Mouse (Mus musculus) layer of hippocampus, adult 9-10 months (tissue): ENCODE data around the gene Tmem185b.

Source experiments
- DNase-seq: peaks from one replicate; pipeline ENCODE4 v3.0.0; 2022; ENCODE audit warnings: low spot score

Tmem185b gene

DNA sequence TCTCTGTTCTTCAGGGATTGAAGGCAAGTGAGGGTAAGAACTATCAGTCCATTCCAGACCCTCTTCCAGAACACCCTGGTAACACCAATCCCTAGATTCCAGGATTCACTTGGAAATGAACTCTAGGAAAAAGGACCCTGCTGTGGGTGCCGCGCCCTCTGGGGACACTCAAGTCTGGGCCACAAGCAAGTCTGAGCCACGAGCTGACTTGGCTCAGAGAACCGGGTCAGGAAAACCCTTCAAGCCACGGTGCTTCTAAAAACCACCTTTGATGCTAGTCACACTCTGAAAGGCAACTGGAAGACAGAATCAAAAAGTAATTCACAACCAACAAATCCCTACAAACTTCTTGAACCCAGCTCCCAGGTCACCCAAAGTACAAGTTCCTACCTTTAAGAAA, 22.2 kb upstream of the Tmem185b start:
- DNase-seq: no peak

DNA sequence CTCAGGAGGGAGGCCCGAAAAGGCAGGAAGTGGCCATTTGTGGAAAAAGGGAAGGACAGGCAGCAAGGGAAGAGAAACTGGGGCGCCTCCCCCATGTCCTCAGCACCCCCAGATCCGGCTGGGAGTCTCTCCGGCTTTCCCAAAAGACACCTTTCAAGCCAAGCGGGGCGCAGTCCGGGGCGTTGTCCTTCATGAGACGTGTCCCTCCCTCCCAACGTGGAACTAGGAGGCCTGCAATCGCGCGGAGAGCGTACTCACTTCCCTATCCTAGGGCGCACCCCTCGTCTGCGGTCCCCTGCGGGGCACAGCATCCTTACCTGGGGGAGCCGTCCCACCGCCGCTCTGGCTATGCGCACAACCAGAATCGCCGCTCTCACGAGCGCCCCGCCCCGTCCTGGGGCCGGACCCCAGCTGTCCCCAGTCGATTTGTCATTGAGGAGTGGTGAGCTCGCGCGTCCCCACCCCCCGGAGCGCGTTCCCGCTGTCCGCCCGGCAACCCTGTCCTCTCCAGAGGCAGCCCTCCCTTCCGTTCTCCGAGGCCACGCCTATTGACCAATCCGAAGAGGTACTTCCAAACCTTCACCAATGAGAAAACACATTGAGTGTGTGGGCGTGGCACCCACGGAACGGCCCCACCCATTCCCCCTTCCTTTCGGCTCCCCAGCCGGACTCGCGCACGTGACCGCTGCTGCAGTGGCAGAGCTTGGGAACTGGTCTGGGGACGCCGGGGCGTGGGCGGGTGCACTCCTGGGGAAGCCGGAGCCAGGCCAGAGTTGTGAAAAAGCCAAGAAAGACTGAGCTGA, 21.5 kb upstream of the Tmem185b start, which contains the start of gene Ralb:
Ralb (minus strand) TSS at position 535 of the 803 bp plus-strand sequence.
- peak; percentile 96 for DNase-seq

DNA sequence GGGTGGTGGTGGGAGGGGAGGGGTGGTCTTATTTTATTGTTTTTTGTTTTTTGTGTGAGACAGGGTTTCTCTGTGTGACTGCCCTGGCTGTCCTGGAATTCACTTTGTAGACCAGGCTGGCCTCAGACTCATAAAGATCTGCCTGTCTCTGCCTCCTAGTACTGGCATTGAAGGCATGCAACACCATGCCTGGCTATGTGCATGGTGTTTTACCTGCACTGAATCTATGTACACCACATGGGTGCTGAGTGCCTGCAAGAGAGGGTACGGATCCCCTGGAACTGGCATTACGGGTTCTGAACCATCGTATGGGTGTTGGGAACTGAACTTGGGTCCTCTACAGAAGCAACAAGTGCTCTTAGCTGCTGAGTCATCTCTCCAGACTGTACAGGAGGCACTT, 20.0 kb upstream of the Tmem185b start:
- no peak for DNase-seq

DNA sequence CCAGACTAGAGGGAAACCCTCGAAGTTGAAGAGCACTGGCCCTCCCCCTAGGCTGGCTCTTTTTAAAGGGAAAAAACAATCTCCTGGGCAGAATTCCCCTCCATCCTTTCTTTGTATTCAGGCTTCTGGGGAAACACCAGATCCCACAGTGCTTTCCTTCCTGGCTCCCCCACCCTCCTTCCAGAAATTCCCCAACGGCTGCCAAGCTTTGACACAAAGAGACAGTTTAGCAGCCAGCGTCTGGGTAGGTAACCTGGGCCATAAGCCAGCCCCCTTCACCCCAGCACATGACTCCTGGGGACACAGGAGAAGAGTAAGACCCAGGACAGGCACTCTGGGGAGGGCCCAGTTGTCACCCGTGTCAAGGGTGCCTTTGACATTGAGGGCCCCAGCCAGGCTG, 17.4 kb upstream of the Tmem185b start:
- no peak for DNase-seq

DNA sequence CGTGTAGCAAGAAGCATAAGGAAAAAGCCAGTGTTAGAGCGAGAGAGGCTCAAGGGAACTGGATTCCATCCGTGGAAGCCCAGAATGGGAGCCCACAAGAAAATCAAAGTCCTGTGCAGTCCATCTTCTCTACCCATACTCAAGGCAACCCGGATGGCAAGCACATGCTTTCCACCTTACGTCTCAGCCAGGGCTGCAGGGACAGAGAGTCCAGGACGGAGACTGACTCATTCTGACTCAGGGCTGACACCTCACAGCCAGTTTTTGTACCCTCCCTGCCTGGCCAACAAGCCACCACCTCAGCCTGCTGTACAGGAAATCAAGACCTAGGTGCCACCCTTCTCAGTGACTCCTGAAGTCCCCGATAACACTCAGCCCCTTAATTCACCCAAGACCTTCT, 16.5 kb upstream of the Tmem185b start:
- no peak for DNase-seq

DNA sequence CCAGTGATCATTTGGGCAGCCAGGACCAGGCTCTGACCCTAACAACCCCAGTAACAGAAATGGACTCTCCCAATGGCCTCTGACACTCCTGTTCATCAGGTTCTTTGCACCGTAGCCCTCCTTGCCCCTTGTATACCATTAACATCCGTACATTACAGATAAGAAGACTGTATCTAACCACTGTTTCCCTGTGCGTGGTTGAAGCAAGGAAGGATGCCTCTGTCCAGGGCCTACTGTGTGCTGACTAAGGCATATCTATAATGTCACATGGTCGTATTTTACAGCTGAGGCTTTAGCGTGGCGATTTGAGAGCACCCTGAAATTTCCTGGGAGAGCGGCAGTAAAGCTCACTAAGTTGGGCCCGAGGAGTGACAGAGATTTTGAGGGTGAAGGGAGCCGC, 15.6 kb upstream of the Tmem185b start:
- no peak for DNase-seq

DNA sequence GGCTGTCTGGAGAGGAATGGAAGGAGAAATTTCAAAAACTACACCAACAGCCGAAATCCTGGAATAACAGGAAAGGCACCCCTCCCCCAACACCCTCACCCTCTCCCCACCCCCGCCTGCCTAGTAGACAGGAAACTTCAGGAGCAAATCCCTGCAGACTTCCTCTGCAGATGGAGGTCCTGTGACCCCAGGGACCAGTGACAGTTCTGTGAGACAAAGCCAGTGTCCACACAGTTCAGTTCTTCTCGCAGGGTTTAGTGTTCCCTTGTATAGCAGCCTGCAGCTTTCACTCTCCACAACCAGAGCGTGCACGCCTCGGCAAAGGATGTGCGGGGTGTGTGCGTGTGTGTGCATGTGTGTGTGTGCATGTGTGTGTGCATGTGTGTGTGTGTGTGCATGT, 15.1 kb upstream of the Tmem185b start:
- no peak for DNase-seq

DNA sequence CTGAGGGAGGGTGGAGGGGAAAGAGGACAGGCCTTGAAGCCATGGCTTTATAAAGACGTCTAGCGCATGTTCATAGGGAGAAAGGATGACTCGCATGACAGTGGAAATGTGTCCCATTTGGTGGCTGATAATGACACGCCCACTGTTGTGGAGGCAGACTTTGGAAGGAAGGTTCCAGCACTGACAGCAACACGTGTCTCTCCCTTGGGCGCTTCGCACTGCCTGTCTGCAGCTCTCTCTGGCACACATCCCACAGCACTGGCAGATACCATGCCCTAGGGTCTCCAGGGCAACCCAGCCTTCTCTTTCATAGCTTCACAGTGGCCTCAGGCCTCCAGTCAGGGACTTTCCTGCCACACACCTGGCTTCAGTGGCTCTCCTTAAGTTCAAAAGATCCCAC, 7.9 kb upstream of the Tmem185b start:
- DNase-seq: no peak

DNA sequence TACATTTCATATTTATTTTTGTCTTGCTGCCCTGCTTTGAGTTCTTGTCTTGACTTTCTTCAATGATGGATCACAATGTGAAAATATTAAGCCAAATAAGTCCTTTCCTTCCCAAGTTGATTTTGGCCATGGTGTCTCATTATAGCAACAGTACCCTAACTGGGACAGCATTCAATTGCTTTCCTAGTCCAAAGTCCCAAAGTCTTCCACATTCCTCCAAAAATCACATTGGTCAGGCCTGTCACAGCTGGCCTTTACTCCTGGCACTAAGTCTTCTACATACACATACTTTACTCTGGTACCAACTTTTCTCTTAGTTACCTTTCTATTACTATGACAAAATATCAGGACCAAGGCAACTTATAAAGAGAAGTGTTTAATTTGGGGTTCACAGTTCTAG, 7.2 kb upstream of the Tmem185b start:
- no peak for DNase-seq

DNA sequence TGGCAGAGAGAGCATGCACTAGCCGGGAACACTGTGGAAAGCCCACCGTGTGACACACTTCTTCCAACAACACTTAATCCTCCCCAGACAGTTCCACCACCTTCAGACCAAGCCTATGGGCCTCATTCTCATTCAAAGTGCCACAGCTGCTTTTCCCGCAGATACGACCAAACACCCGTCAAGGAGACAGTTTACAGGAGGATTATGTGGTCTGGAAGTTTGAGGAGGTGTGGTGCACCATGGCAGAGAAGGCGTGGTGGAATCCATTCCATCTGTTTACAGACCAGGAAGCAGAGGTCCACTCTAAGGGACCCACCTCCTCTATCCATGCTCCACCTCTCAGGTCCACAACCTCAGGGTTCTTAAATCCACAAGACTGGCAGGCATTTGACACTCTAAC, 6.7 kb upstream of the Tmem185b start:
- DNase-seq: no peak

DNA sequence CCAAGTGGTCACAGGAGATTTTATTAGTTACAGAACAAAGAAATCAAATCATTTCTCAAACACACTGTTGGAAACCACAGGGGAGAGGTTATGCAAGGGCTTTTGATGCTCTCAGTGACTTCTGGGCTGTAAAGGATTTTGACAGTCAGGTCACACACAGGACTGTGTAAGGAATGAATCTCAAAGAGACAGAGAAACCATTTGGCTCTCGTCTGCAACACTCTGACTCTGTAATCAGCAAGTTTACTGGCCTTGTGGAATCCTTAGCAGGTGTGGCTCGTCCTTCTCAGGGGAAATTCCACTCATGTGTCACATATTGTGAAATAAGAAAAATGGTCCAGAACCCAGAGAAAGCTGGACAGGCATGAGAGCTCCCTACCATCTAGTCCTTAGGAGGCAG, 4.9 kb upstream of the Tmem185b start:
- DNase-seq: no peak

DNA sequence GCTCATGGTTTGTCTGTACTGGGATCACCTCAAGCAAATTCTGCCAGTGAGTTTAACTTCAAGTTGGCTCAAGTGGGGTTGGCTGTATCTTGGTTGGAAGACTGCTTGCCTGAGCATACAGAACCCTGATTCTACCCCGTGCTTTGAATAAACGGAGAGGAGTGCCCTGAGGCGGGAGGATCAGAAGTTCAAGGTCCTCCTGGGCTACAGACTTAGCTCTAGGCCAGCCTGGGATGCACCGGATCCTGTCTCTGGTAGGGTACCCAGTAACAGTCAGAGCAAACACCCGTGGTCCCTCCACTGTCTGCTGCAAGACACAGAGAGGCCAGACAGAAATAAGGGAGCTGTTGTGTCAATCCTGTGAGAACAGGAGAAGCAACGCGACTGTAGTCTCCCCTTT, 4.3 kb upstream of the Tmem185b start:
- DNase-seq: no peak

DNA sequence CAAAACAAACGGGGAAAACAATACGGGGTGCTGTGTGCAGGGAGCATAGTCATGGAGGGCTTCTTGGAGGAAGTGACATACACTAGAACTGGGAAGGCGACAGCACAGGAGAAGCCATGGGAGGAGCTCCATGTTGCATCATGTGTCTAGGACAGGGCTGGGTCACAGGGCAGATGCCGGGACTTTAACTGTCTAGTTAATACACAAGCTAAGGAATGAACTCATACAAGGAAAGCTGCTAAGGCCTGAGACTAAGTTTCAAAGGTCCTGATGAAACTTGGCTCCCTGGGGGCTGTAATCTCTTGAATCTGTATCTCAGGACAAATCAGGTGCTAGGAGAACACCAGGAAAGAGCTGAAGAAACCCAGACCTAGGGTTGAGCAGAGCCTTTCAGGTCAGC, 3.2 kb upstream of the Tmem185b start:
- no peak for DNase-seq

DNA sequence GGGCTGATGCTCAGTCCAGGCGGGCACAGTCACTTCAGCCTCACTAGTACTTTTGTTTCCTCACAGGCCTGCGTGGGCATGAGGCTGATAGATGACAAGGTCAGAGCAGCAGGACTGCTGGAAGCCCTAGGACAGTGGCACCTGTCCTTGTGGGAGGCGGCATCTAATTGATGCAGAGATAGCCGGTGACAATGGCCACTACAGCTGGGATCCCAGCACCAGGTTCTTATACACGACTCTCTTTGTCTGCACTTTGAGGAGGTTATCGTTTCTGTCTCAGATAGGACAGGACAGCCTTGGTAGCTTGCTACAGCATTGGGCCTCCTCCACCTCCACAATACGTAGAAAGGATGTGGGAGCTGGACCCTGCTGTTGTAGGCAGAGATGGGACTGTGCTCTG, 2.6 kb upstream of the Tmem185b start:
- DNase-seq: no peak

DNA sequence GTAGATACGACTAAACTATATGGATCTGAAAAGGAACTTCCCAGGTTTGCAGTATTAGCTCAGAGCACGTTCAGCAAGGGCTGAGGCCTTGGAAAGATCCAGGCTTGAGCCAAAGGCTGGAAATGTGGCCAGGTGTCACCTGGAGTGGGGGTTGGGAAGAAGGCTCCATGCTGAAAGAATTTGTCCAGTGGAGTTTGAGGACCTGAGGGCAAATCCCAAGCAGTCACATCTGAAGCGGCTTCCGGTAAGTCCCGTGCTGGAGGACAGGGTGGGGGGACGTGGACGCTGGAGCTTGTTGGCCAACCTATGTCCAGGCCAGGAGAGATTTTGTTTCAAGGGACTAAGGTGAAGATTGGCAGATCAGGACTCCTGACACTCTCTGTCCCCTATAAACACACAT, 2.1 kb upstream of the Tmem185b start:
- no peak for DNase-seq

DNA sequence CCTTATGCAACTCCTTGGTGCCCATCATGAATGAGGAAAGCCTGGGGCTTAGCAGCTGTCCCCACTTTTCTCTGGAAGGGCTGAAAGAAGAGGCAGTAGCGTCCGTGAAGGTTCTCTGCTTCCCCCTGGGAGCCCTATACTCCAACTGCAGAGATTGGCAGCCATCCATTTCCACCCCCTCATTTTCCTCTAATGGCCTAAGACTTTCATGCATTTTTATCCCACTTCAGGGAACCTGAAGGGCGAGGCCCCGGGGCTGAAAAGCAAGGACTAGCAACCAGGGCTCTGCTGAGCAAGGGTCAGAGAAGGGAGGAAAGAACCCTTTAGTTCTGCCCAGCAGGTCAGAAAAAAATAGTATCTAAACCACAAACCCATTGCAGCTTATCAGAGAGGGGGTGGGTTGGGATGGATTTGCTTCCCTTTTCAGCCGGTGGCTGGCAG, 936 bp upstream of the Tmem185b start:
- no peak for DNase-seq

DNA sequence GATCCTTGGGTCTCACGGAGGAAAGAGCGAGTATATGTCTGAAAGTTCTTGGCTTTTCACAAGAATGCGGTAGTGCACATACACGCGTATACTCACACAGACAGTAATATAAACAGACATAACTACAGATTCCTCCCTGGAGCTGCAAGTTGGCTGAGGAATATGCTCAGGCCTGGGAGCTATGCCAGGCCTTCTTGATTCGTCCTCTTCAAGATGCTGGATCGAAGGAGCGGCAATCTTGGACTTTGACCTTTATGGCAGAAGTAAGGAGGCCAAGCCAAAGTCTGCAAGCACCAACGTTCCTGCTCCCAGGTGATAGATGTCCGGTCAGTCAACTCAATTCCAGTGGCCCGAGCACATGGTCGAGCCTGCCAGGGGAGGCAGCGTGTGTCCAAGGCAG, 5.0 kb downstream of the Tmem185b start:
- no peak for DNase-seq

DNA sequence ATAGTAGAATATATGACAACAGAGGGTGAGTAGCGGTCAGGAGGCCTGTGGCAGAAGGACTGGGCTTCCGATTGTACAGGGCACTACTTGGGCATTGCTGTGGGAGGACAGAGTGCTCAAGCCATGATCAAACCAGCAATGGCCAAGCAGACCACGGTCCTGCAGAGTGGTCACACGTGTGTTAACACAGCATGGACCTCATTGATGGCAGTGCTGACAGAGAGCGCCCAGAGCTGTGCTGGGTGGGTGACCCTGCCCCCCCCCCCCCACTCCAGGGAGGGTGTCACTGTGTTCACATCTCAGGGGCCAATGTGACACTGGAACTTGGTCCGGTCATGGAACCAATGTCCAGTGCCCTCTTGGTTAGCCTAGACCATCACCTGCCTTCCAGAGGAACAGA, 6.2 kb downstream of the Tmem185b start:
- no peak for DNase-seq

DNA sequence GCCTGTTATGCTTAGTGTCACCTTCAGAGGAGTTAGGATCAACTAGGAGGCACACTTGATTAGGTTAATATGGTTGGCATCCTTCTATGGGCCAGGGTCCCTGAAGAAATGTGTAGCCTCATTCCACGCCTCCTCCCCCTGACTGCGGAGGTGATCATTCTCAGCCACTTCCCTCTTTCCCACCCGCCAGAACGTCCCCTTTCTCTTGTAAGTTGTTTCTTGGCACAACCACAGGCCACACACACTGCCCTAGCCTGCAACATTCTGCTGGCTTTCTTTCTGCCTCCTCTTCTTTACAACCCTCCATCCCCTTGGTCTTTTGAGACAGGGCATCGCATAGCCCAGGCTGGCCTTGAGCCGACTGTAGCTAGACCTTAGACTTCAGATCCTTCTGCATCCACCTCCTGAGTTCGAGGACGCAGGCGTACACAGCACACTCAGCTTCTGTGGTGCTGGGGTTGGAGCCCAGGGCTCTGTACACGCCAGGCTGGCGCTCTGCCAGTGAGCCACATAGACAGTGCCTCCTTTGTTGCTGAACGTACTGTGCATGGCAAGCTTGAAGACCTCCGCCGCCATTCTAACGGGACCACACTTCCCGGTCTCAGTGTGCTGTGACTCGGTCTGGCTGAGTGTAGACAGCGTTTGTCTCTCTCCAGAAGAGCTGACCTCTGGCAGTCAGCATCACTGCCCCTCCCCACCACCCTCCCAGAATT, 7.3 kb downstream of the Tmem185b start:
- DNase-seq: peak; percentile 10

DNA sequence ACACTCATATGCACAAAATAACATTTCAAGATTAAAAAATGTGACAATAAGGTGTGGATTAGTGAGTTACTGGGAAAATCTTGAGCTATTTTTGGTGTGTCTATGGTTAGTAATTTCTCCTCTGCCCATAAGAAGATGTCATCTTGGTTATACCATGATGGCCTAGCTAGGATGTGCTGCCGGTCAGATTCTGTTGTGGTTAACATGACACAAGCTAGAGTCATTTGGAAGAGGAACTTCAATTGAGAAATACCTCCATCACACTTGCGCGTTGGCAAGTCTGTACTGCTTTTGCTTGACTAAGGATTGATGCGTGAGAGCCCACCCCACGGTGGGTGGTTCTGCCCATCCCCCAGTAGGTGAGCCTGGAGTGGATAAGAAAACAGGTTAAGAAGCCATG, 8.4 kb downstream of the Tmem185b start:
- no peak for DNase-seq

DNA sequence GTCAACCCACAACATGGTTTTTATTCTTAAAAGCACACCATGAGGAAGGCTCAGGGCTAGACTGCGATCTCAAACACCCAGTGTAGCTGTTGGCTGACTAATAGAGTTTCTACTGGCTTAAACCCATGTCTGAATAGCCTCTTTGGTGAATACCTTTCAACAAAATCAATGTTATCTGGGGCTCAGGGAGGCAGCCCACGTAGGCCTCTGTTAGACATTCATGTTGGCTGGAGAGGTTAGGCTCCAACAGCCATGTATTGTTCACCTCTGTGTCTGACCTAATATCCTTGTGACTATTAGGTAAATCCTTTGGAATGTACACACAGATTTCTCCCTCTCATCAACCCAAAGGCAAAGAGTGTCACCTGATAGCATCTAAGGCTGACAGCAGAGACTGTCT, 10.2 kb downstream of the Tmem185b start:
- no peak for DNase-seq

DNA sequence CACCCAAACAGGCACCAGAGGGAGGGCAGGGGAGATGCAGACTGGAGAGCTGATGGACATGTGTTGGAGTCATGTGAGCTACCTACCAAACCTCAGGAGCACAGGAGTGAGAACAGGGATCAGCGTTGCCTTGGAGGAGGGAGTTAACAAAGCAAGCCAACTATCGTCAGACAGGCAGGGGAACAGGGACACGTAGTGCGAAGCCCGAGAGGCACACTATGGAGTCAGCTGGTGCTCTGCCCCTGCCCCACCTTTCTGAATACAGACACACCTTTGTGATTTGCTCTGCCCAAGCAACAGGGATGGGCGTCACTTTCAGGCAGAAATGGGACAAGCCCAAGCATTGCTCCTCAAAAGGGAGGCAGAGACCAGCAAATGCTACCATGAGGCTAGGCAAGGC, 11.7 kb downstream of the Tmem185b start:
- DNase-seq: no peak

DNA sequence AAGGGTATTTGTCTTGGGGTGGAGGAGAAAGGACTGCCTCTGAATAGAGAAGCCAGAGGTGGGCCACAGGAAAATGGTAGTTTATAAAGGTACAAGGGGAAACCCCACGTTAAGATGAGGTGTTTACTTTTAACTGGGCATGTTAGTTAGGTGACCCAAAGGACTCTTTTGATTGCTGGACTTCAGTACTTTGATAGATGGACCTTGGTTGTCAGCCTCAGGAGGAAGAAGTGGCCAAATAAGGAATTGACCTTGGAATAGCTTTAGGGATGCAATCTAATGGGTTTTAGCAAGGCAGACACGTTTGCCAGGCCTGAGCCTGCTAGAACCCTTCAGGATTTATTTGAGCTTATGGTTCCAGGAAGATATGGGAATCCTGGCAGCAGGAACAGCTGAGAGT, 13.3 kb downstream of the Tmem185b start:
- no peak for DNase-seq
